Mouse (Mus musculus) erythroid progenitor cell, adult 5-6 weeks (primary cell): ENCODE measurements around the gene Myadml2. TPM values are rescaled to one million over a fixed set of nuclear protein-coding genes. Genes with fewer than 3 reads are reported as not detected.

ENCODE experiments used
- ATAC-seq: replicated peaks from 2 replicates; pipeline ENCODE4 v1.8.0; 2016; ENCODE audit warnings: moderate number of reproducible peaks, mild to moderate bottlenecking, moderate TSS enrichment, inconsistent platforms; ENCODE audit not compliant: poor library complexity, low FRiP score, severe bottlenecking
- total RNA-seq, 2 experiments: library from RNA; stranded (forward) in 1 of 2; stranded (reverse) in 1 of 2; fragments of 150-400 nt in 1 of 2; fragments of 186-747, 209-891 nt in 1 of 2; gene quantifications; 2 replicates each; pipeline versions ENCODE4 v1.2.3 to v1.2.4; 2015 to 2017; ENCODE audit warnings: low replicate concordance in 2 of 2

The Myadml2 gene
- total RNA-seq, 2 experiments from 2014 or later = not detected

DNA sequence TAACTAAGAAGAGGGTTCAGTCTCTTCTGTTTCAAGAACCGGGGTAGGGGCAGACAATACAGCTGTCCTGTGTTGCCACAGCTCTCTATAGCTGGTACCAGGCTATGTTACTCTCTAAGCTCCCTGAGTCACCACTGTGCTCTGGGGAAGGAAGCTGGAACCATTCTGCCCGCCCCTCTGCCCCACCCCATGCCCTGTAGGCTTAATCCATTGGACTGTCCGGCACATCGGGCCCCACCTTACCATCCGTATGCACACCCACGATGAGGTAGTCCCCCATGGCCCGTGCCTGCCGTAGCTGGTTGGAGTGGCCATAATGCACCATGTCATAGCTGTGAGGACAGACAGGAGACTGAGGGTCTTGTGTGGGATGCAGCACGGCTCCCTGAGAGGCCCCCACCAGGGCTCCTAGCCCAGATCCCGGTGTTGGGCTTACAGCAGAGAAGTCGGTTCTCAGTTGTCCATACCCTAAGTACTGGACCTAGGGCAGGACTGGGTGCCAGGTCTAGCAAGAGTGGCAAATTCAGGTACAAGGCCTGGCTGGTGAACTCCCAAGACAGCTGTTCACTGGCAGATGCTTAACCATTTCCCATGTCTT lies 32.3 kb downstream of the Myadml2 start:
- ATAC-seq = no peak

DNA sequence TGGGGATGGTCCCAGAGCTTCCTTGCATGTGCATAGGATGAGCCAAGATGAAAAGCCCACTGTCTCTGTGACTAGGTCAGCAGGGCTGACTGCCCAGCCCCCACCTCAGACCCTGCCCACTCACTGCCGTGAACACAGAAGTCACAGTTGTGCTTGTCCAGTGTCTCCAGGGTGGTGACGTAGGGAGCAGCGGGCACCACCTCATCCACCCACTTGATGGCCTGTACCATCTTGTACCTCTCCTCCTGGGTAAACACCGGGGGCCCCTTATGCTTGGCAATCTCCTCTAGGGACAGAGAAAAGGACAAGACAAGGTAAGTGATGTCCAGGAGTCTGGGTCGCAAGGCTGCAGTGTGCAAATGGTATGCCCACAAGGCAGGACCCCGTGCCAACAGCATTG lies 32.8 kb downstream of the Myadml2 start:
- no peak for ATAC-seq

GRCm38 (mm10) chr11:120613976-120614375 lies 34.0 kb downstream of the Myadml2 start:
- no peak for ATAC-seq

- no peak for ATAC-seq
Measured at GRCm38 (mm10) chr11:120613481-120613972, 34.4 kb downstream of the Myadml2 start.

DNA sequence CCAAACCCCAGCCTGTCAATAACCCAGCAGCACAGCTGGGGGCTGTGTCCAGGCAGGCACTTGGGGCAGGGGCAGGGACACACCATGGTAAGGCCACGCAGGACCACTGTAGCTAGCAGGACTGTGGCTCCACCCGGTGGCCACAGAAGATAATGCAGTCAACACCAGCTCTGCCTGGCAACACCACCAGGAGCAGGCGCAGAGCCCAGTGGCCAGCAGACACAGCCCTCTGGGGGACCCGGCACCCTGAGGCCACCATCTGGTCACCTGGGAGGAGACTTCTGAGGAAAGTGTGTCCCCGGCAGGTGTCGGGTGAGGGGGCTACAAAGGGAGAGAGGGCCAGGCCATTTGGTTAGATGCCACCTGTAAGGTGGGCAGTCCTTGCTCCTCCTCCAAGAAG lies 35.2 kb downstream of the Myadml2 start:
- ATAC-seq = peak; percentile 74

GRCm38 (mm10) chr11:120610477-120611046 lies 37.4 kb downstream of the Myadml2 start:
- no peak for ATAC-seq

DNA sequence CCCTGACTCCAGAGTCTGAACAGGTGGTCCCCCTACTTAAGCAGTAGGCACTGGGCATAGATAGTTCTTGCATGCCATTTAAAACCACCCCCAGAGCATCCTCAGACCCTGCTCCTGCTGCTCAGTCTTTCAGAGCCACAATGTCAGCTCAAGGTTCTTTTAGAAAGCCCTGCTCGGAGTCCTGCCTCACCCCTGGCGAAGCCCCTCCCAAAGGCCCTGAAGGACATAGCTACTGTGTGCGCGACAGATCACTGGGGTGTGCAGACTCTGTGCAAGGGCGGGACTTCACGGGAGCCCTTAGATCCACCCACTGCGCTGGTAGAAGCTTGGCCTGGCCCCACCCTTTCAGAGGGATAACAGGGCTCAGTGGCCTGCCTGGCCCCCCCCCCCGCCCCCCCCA lies 38.7 kb downstream of the Myadml2 start:
- ATAC-seq = no peak

- ATAC-seq = no peak
Measured at GRCm38 (mm10) chr11:120608241-120609034, 39.5 kb downstream of the Myadml2 start, which contains the start of gene Npb. TSS of gene Npb (plus strand) at chr11:120608477.

- ATAC-seq = no peak
Measured at GRCm38 (mm10) chr11:120606764-120607163, 41.2 kb downstream of the Myadml2 start.

DNA sequence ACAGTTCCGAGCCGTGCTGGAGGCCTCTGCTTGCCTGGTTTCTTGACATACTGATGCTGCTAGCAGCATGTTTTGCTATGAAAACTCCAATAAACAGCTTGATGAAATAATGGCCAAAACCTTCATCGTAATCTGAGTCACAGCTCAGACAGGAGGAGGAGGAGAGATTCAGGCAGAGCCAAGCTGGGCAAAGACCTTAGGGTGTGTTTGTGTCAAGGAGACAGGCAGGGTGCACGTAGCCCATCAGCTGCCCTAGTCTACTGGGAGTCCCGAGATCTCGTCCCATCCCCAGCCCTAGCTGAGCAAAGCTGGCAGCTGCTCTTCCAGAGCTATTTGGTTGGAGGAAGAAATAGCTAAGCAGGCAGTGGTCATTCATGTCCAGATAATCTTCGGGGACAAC lies 42.3 kb downstream of the Myadml2 start:
- ATAC-seq = no peak

- ATAC-seq = no peak
Measured at GRCm38 (mm10) chr11:120603545-120603944, 44.4 kb downstream of the Myadml2 start.

- no peak for ATAC-seq
Measured at GRCm38 (mm10) chr11:120600716-120601115, 47.2 kb downstream of the Myadml2 start.

GRCm38 (mm10) chr11:120598990-120599549 lies 48.9 kb downstream of the Myadml2 start:
- peak; percentile 5; the same call in 1 of the 2 replicates for ATAC-seq

GRCm38 (mm10) chr11:120598283-120598989 lies 49.5 kb downstream of the Myadml2 start, which contains the start of the genes Alyref and Anapc11:
TSS of gene Alyref (minus strand) at chr11:120598365.
TSS of gene Anapc11 (plus strand) at chr11:120598421.
- ATAC-seq = peak; percentile 94

- 0 out of 2 replicates have a peak, but pooled peaks have one; percentile 12 for ATAC-seq
Measured at GRCm38 (mm10) chr11:120597240-120598235, 50.4 kb downstream of the Myadml2 start.
